Mouse (Mus musculus) lung, embryonic 15.5 days (tissue): ENCODE measurements at regions not wholly inside any gene's neighbourhood (a gene's known extent, or its start where the extent isn't known, plus 50 kb on each side); places are given as distances from the start of the nearest gene placed in this dataset.

Experiments used
- ATAC-seq: fragments of 200-750 bp; cut with Nextera tagmentation; 2 replicates; pipeline ENCODE4 v1.8.0; 2017; ENCODE audit warnings: moderate number of reproducible peaks, borderline replicate concordance; ENCODE audit not compliant: low FRiP score, low TSS enrichment; ENCODE audit errors: extremely low read depth
- H3K27ac ChIP-seq: fragments of 300-500 bp; sonication (generic); 2 replicates; pipeline ENCODE4 v1.5.1; 2015; ENCODE audit warnings: moderate library complexity, mild to moderate bottlenecking, inconsistent platforms
- H3K27me3 ChIP-seq: fragments of 300-500 bp; sonication (generic); 2 replicates; pipeline ENCODE4 v1.6.1; 2015; ENCODE audit warnings: inconsistent platforms
- H3K36me3 ChIP-seq: fragments of 300-500 bp; sonication (generic); 2 replicates; pipeline ENCODE4 v1.6.1; 2015; ENCODE audit warnings: inconsistent platforms
- H3K4me1 ChIP-seq: fragments of 300-500 bp; sonication (generic); 2 replicates; pipeline ENCODE4 v1.6.1; 2015; ENCODE audit warnings: inconsistent platforms
- H3K4me2 ChIP-seq: fragments of 300-500 bp; sonication (generic); 2 replicates; pipeline ENCODE4 v1.6.1; 2015; ENCODE audit warnings: inconsistent platforms, mild to moderate bottlenecking, moderate library complexity
- H3K4me3 ChIP-seq: fragments of 300-500 bp; sonication (generic); 2 replicates; pipeline ENCODE4 v1.5.1; 2015; ENCODE audit warnings: mild to moderate bottlenecking, inconsistent platforms
- H3K9ac ChIP-seq: fragments of 300-500 bp; sonication (generic); 2 replicates; pipeline ENCODE4 v1.6.1; 2015; ENCODE audit warnings: inconsistent platforms
- H3K9me3 ChIP-seq: fragments of 300-500 bp; sonication (generic); 2 replicates; pipeline ENCODE4 v1.6.1; 2016; ENCODE audit warnings: inconsistent platforms
- WGBS: fragments of 180-500 bp; shearing (Covaris S2); methylation state at CpG from one replicate; pipeline ENCODE4 v1.1.7; 2015; 5-methylcytosine and 5-hydroxymethylcytosine counted together

GRCm38 (mm10) chr16:29882226-29882972 lies 181.8 kb upstream of the Hes1 start:
- Histone ChIP-seq H3K4me3 (no peak overlapping the region), H3K36me3 (no peaks in the 10 kb centered on the region), H3K27ac (peak overlapping the region; percentile 70), H3K9ac (0 out of 2 replicates have a peak overlapping the region, but pooled peaks have one; percentile 7), H3K9me3 (no peaks in the 10 kb centered on the region), H3K4me1 (peaks cover 53% of the 10 kb centered on the region), H3K4me2 (no peak overlapping the region), H3K27me3 (no peaks in the 10 kb centered on the region)
- WGBS, result 16% methylated on average over 10 of the region's 10 CpGs
- ATAC-seq, result peak; percentile 71; the same call in 1 of the 2 replicates

GRCm38 (mm10) chr16:29883252-29883992 lies 180.8 kb upstream of the Hes1 start:
- Histone ChIP-seq H3K4me3 (no peak overlapping the region), H3K27me3 (no peaks in the 10 kb centered on the region), H3K4me1 (peaks cover 53% of the 10 kb centered on the region), H3K36me3 (no peaks in the 10 kb centered on the region), H3K27ac (no peak overlapping the region), H3K4me2 (no peak overlapping the region), H3K9ac (no peak overlapping the region), H3K9me3 (no peaks in the 10 kb centered on the region)
- peak; percentile 17; the same call in 1 of the 2 replicates for ATAC-seq
- 44% methylated on average over 10 of the region's 10 CpGs for WGBS

GRCm38 (mm10) chr16:29884899-29885298 lies 179.3 kb upstream of the Hes1 start:
- Histone ChIP-seq H3K27me3 (no peaks in the 10 kb centered on the region), H3K9me3 (no peaks in the 10 kb centered on the region), H3K4me1 (peaks cover 53% of the 10 kb centered on the region), H3K27ac (no peak overlapping the region), H3K9ac (no peak overlapping the region), H3K36me3 (no peaks in the 10 kb centered on the region), H3K4me2 (no peak overlapping the region), H3K4me3 (no peak overlapping the region)
- WGBS, result 77% methylated on average over 4 of the region's 4 CpGs
- ATAC-seq, result no peak

- H3K4me3 ChIP-seq, result no peak overlapping the region
- no peak overlapping the region for H3K27ac ChIP-seq
- H3K4me1 ChIP-seq, result peaks cover 42% of the 10 kb centered on the region
- 45% methylated on average over 4 of the region's 4 CpGs for WGBS
- H3K27me3 ChIP-seq, result no peaks in the 10 kb centered on the region
- H3K4me2 ChIP-seq, result no peak overlapping the region
- ATAC-seq, result peak; percentile 58; the same call in 1 of the 2 replicates
- no peaks in the 10 kb centered on the region for H3K36me3 ChIP-seq
- H3K9ac ChIP-seq, result no peak overlapping the region
- no peaks in the 10 kb centered on the region for H3K9me3 ChIP-seq
These were observed 177.4 kb upstream of the Hes1 start for GRCm38 (mm10) chr16:29886755-29887154.

GRCm38 (mm10) chr16:29889346-29889745 lies 174.8 kb upstream of the Hes1 start:
- H3K27me3 ChIP-seq, result no peaks in the 10 kb centered on the region
- no peak for ATAC-seq
- no peak overlapping the region for H3K4me2 ChIP-seq
- no peak overlapping the region for H3K27ac ChIP-seq
- H3K4me3 ChIP-seq, result no peak overlapping the region
- H3K36me3 ChIP-seq, result no peaks in the 10 kb centered on the region
- 48% methylated on average over 4 of the region's 4 CpGs for WGBS
- peaks cover 26% of the 10 kb centered on the region for H3K4me1 ChIP-seq
- H3K9me3 ChIP-seq, result no peaks in the 10 kb centered on the region
- H3K9ac ChIP-seq, result no peak overlapping the region

- H3K27ac ChIP-seq, result no peak overlapping the region
- no peak overlapping the region for H3K9ac ChIP-seq
- no peak overlapping the region for H3K4me3 ChIP-seq
- no peaks in the 10 kb centered on the region for H3K9me3 ChIP-seq
- ATAC-seq, result no peak
- peaks cover 22% of the 10 kb centered on the region for H3K4me1 ChIP-seq
- no peaks in the 10 kb centered on the region for H3K27me3 ChIP-seq
- H3K36me3 ChIP-seq, result no peaks in the 10 kb centered on the region
- WGBS, result 50% methylated on average over 7 of the region's 7 CpGs
- H3K4me2 ChIP-seq, result no peak overlapping the region
These were observed 172.7 kb upstream of the Hes1 start for GRCm38 (mm10) chr16:29891472-29891871.

GRCm38 (mm10) chr16:29893871-29894828 lies 170.0 kb upstream of the Hes1 start:
- H3K9ac ChIP-seq, result no peak overlapping the region
- H3K4me2 ChIP-seq, result peak overlapping the region; percentile 28
- ATAC-seq, result peak; percentile 40; the same call in 1 of the 2 replicates
- WGBS, result 21% methylated on average over 21 of the region's 21 CpGs
- H3K9me3 ChIP-seq, result no peaks in the 10 kb centered on the region
- peak overlapping the region; percentile 21; the same call in 1 of the 2 replicates for H3K27ac ChIP-seq
- H3K4me3 ChIP-seq, result no peak overlapping the region
- no peaks in the 10 kb centered on the region for H3K36me3 ChIP-seq
- H3K27me3 ChIP-seq, result no peaks in the 10 kb centered on the region
- peaks cover 21% of the 10 kb centered on the region for H3K4me1 ChIP-seq

GRCm38 (mm10) chr16:29896393-29896792 lies 167.8 kb upstream of the Hes1 start:
- WGBS, result 51% methylated on average over 4 of the region's 4 CpGs
- Histone ChIP-seq H3K9ac (no peak overlapping the region), H3K4me3 (no peak overlapping the region), H3K4me1 (peaks cover 21% of the 10 kb centered on the region), H3K4me2 (no peak overlapping the region), H3K27ac (peak overlapping the region; percentile 29), H3K27me3 (no peaks in the 10 kb centered on the region), H3K9me3 (no peaks in the 10 kb centered on the region), H3K36me3 (no peaks in the 10 kb centered on the region)
- ATAC-seq, result peak; percentile 47; the same call in 1 of the 2 replicates

- H3K27ac ChIP-seq, result peak overlapping the region; percentile 74
- H3K9ac ChIP-seq, result 0 out of 2 replicates have a peak overlapping the region, but pooled peaks have one; percentile 10
- peaks cover 38% of the 10 kb centered on the region for H3K4me1 ChIP-seq
- H3K9me3 ChIP-seq, result no peaks in the 10 kb centered on the region
- no peaks in the 10 kb centered on the region for H3K36me3 ChIP-seq
- WGBS, result 10% methylated on average over 8 of the region's 8 CpGs
- no peak overlapping the region for H3K4me3 ChIP-seq
- no peaks in the 10 kb centered on the region for H3K27me3 ChIP-seq
- H3K4me2 ChIP-seq, result peak overlapping the region; percentile 23
- ATAC-seq, result peak; percentile 55; the same call in 1 of the 2 replicates
These were observed 160.7 kb upstream of the Hes1 start for GRCm38 (mm10) chr16:29903510-29903909.

GRCm38 (mm10) chr16:29904183-29904775 lies 159.9 kb upstream of the Hes1 start:
- 56% methylated on average over 9 of the region's 9 CpGs for WGBS
- Histone ChIP-seq H3K27me3 (no peaks in the 10 kb centered on the region), H3K27ac (peak overlapping the region; percentile 74), H3K9me3 (no peaks in the 10 kb centered on the region), H3K4me3 (no peak overlapping the region), H3K9ac (no peak overlapping the region), H3K4me1 (peaks cover 40% of the 10 kb centered on the region), H3K36me3 (no peaks in the 10 kb centered on the region), H3K4me2 (no peak overlapping the region)
- ATAC-seq, result no peak

- Histone ChIP-seq H3K36me3 (no peaks in the 10 kb centered on the region), H3K27me3 (no peaks in the 10 kb centered on the region), H3K4me1 (peaks cover 47% of the 10 kb centered on the region), H3K9me3 (no peaks in the 10 kb centered on the region), H3K9ac (no peak overlapping the region), H3K4me2 (no peak overlapping the region), H3K27ac (no peak overlapping the region), H3K4me3 (no peak overlapping the region)
- ATAC-seq, result no peak
- WGBS, result 58% methylated on average over 7 of the region's 7 CpGs
These were observed 156.9 kb upstream of the Hes1 start for GRCm38 (mm10) chr16:29907331-29907730.
